In the genomic region with DNA sequence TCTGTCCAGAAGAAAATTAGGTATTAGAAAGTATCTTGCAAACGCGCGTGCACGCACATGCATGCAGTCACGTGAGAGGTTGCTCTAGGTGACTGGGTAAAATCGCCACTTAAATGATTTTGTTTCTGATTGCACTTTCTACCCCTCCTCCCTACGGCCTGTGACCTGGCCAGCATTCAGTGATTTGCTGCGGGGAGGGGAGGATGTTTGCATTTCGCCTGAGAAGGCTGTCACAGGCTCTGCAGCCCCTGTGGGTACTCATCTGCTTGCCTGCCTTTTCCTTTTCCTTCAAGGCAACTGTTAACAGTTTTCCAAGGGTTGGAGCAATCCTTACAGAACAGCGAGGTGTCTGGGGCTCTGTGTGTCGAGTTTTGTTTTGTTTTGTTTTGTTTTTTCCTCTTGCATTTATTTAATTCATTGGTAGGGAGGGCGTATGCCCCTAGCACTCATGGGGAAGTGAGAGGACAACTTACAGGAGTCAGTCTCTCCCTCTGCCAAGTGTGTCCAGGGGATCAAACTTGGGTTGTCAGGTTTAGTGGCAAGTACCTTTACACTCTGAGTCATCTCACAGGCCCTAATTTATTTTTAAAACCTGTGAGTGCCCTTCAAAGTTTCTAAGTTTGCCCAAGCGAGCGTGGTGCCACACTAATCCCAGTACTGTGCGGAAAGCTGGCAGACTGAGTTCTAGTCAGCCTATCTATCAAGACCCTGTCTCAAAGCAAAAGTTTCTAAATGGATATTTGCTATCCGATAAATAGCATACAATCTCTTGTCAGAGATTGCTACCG, we compare ENCODE assay signal across 10 mouse cellular contexts. TPM values are rescaled to one million over a fixed set of nuclear protein-coding genes. Genes with fewer than 3 reads are reported as not detected.
DNase-seq lines count a peak whose midpoint lies in the region; ATAC-seq and TF ChIP-seq lines count a peak whose summit lies in the region.
"Had no signal": no experiment of that assay in that cellular context is flagged by ENCODE, and none has a peak within 500 bp of the region (broad histone marks: within the 10 kb centered on the region; RNA-seq: fewer than 3 reads in every experiment).

No protein-coding gene starts in this region.

- no peak for ATAC-seq in kidney, postnatal 0 days (replicated peaks; ENCODE audit: low FRiP score, low read depth)
- ATAC-seq in intestine, embryonic 15.5 days = no peak
- no peak for ATAC-seq in activated CD4-positive, CD25-positive, alpha-beta regulatory T cell, adult 4 months

- no peaks in the 10 kb centered on the region for H3K27me3 ChIP-seq in kidney, postnatal 0 days (ENCODE audit: insufficient read depth, low read length)
- H3K27me3 ChIP-seq in embryonic facial prominence, embryonic 10.5 days (replicated peaks; ENCODE audit: low read depth, poor library complexity, severe bottlenecking) = no peaks in the 10 kb centered on the region; the same call in 1 of the 2 replicates
- H3K27me3 ChIP-seq in intestine, embryonic 15.5 days (replicated peaks) = no peaks in the 10 kb centered on the region

- no peaks in the 10 kb centered on the region for H3K36me3 ChIP-seq in kidney, postnatal 0 days (ENCODE audit: insufficient read depth, low read length)
- H3K36me3 ChIP-seq in embryonic facial prominence, embryonic 10.5 days (replicated peaks) = no peaks in the 10 kb centered on the region
- H3K36me3 ChIP-seq in intestine, embryonic 15.5 days = no peaks in the 10 kb centered on the region

- H3K27ac ChIP-seq in kidney, postnatal 0 days = 0 out of 2 replicates have a peak overlapping the region, but pooled peaks have one; percentile 31
- H3K27ac ChIP-seq in embryonic facial prominence, embryonic 10.5 days (replicated peaks) = peak overlapping the region; percentile 73
- no peak overlapping the region for H3K27ac ChIP-seq in intestine, embryonic 15.5 days

- H3K4me1 ChIP-seq in kidney, postnatal 0 days (replicated peaks; ENCODE audit: insufficient read depth, low read length) = peaks cover 20% of the 10 kb centered on the region
- peaks cover 39% of the 10 kb centered on the region for H3K4me1 ChIP-seq in embryonic facial prominence, embryonic 10.5 days
- no peaks in the 10 kb centered on the region for H3K4me1 ChIP-seq in intestine, embryonic 15.5 days (replicated peaks)

- TF ChIP-seq CTCF in kidney, postnatal 0 days (IDR thresholded peaks at IDR 0.05; ENCODE audit: low read depth) = no peak

- peak overlapping the region; percentile 29; the same call in 1 of the 2 replicates for H3K4me2 ChIP-seq in kidney, postnatal 0 days (ENCODE audit: low read length)
- H3K4me2 ChIP-seq in intestine, embryonic 15.5 days (replicated peaks) = peak overlapping the region; percentile 14; the same call in 1 of the 2 replicates
- H3K4me2 ChIP-seq: midbrain, embryonic 11.5 days had no signal

- WGBS in kidney, postnatal 0 days = 20% methylated on average over 17 of the region's 17 CpGs
- 42% methylated on average over 17 of the region's 17 CpGs for WGBS in embryonic facial prominence, embryonic 10.5 days
- WGBS in intestine, embryonic 15.5 days = 44% methylated on average over 17 of the region's 17 CpGs

- intact Hi-C loops in heart, postnatal 14 days (cut with DNase I) = no loop called here

- no peaks in the 10 kb centered on the region for H3K9me3 ChIP-seq in kidney, postnatal 0 days (replicated peaks; ENCODE audit: low read length)
- H3K9me3 ChIP-seq in embryonic facial prominence, embryonic 10.5 days = no peaks in the 10 kb centered on the region
- no peaks in the 10 kb centered on the region for H3K9me3 ChIP-seq in intestine, embryonic 15.5 days

- H3K9ac ChIP-seq in kidney, postnatal 0 days (ENCODE audit: low read depth, low read length) = no peak overlapping the region
- H3K9ac ChIP-seq in intestine, embryonic 15.5 days = no peak overlapping the region

- peak; percentile 87 for DNase-seq in heart, adult 11 months
- no peak for DNase-seq in heart, postnatal 14 days
- DNase-seq in kidney, postnatal 0 days (ENCODE audit: low spot score) = peak; percentile 64
- no peak for DNase-seq in kidney, adult 8-10 months
- peak; percentile 38 for DNase-seq in embryonic facial prominence, embryonic 10.5 days (ENCODE audit: low spot score)
- no peak for DNase-seq in cerebellum, postnatal 36 days
- DNase-seq: cerebellum, adult 8-10 months had no signal

- H3K4me3 ChIP-seq in kidney, postnatal 0 days (replicated peaks; ENCODE audit: low read depth, low read length) = no peak overlapping the region
- peak overlapping the region; percentile 34; the same call in 1 of the 2 replicates for H3K4me3 ChIP-seq in embryonic facial prominence, embryonic 10.5 days
- no peak overlapping the region for H3K4me3 ChIP-seq in intestine, embryonic 15.5 days (replicated peaks)

RNA-seq across cellular contexts. Expression of a gene that starts 47.2 kb away (rescaled TPM):
- 10 to 100 TPM; 29.7 to 35.3 TPM for total RNA-seq in heart, postnatal 14 days (2021)
- polyA plus RNA-seq in kidney, postnatal 0 days (2015; fragmentation: Nextera tagmentation; extraction: Ambion mirVana) = 51.9 and 52.0 TPM in 2 replicates
- polyA plus RNA-seq in embryonic facial prominence, embryonic 10.5 days (2016; fragmentation: Nextera tagmentation; extraction: Ambion mirVana) = 62.9 and 64.8 TPM in 2 replicates
- polyA plus RNA-seq in intestine, embryonic 15.5 days (2015; fragmentation: Nextera tagmentation; extraction: Ambion mirVana) = 33.4 and 34.2 TPM in 2 replicates
- polyA plus RNA-seq in activated CD4-positive, CD25-positive, alpha-beta regulatory T cell, adult 4 months (2017; shearing (Covaris generic)) = 10 to 100 TPM; 14.1 to 14.3 TPM

Comparison
In these comparisons a context has a peak if more than half of its experiments do, and no peak if none do; other contexts are left out.
1. DNase-seq: peak in heart, adult 11 months (single experiment), kidney, postnatal 0 days (single experiment) and embryonic facial prominence, embryonic 10.5 days (single experiment); none in heart, postnatal 14 days (0 of 2), kidney, adult 8-10 months (0 of 2) and cerebellum, postnatal 36 days (0 of 2).